19 mouse cellular contexts compared by ENCODE assay signal in genomic region chr2:163248912-163249311, GRCm38 (mm10). TPM values are rescaled to one million over a fixed set of nuclear protein-coding genes. Genes with fewer than 3 reads are reported as not detected.
DNase-seq lines count a peak whose midpoint lies in the region; TF ChIP-seq lines count a peak whose summit lies in the region.
"Had no signal": no experiment of that assay in that cellular context is flagged by ENCODE, and none has a peak within 500 bp of the region (broad histone marks: within the 10 kb centered on the region; RNA-seq: fewer than 3 reads in every experiment).

No protein-coding gene starts in this region.

- no peak for TF ChIP-seq EP300 in heart, adult 2 months (IDR thresholded peaks at IDR 0.05; ENCODE audit: insufficient read depth, low read depth, low read length)

- H3ac ChIP-seq in C2C12 (ENCODE audit: control insufficient read depth, insufficient read length, low read depth) (no peak overlapping the region), myocyte (ENCODE audit: control insufficient read depth, insufficient read length) (no peak overlapping the region)

- no peak for TF ChIP-seq CTCF in C2C12 (IDR thresholded peaks at IDR 0.05; ENCODE audit: control insufficient read depth, insufficient read depth, insufficient read length)
- no peak for TF ChIP-seq CTCF in heart, adult 2 months (IDR thresholded peaks at IDR 0.05)

- intact Hi-C loops in heart, adult 2 months (cut with DNase I), result no loop called here

- H3K27me3 ChIP-seq in C2C12 (ENCODE audit: control insufficient read depth, insufficient read depth, insufficient read length) (no peaks in the 10 kb centered on the region), myocyte (ENCODE audit: control insufficient read depth, insufficient read depth, insufficient read length) (peaks cover 26% of the 10 kb centered on the region)
- H3K27me3 ChIP-seq in heart, adult 2 months (ENCODE audit: control insufficient read depth, insufficient read depth, low read length), result no peaks in the 10 kb centered on the region

- DNase-seq in layer of hippocampus, adult 8-10 months (ENCODE audit: low spot score in 2 of 2), result no peak
- no peak for DNase-seq in heart, adult 2 months
- DNase-seq: adrenal gland, adult 2 months; adrenal gland, adult 8-10 months; adrenal gland, postnatal 10 days; adrenal gland, postnatal 14 days; adrenal gland, postnatal 25 days; adrenal gland, postnatal 36 days; B cell, adult 2 months; cerebellum, adult 11 months; cerebellum, adult 11-12 months; cerebellum, adult 18-20 months; cerebellum, adult 2 months had no signal

- no peaks in the 10 kb centered on the region for H3K79me3 ChIP-seq in C2C12 (ENCODE audit: low read depth)

- WGBS in heart, adult 2 months, result 82% methylated on average over 7 of the region's 7 CpGs

- no peaks in the 10 kb centered on the region for H3K36me3 ChIP-seq in C2C12 (ENCODE audit: control insufficient read depth, insufficient read depth)
- no peaks in the 10 kb centered on the region for H3K36me3 ChIP-seq in myocyte (ENCODE audit: control insufficient read depth, insufficient read depth)
- no peaks in the 10 kb centered on the region for H3K36me3 ChIP-seq in heart, adult 2 months (ENCODE audit: control insufficient read depth, insufficient read depth, low read length)
- H3K36me3 ChIP-seq: G1E had no signal

- no peak overlapping the region for H3K4me3 ChIP-seq in C2C12 (ENCODE audit: insufficient read depth, poor library complexity, severe bottlenecking)
- H3K4me3 ChIP-seq in myocyte, result no peak overlapping the region
- H3K4me3 ChIP-seq in heart, adult 2 months, result no peak overlapping the region

- H3K79me2 ChIP-seq in C2C12 (ENCODE audit: control insufficient read depth, insufficient read depth) (no peaks in the 10 kb centered on the region), myocyte (ENCODE audit: control insufficient read depth, insufficient read depth) (no peaks in the 10 kb centered on the region)
- H3K79me2 ChIP-seq in heart, adult 2 months (replicated peaks; ENCODE audit: control insufficient read depth, insufficient read depth, low read length), result no peaks in the 10 kb centered on the region

- H3K4me1 ChIP-seq in heart, adult 2 months (ENCODE audit: control insufficient read depth, insufficient read depth, low read length), result peaks cover 6% of the 10 kb centered on the region

- H3K9ac ChIP-seq in heart, adult 2 months (ENCODE audit: low read depth, low read length), result no peak overlapping the region

- H3K27ac ChIP-seq in heart, adult 2 months, result no peak overlapping the region

- no peak for TF ChIP-seq POLR2A in myocyte (IDR thresholded peaks at IDR 0.05; ENCODE audit: insufficient read length, low read depth)
- no peak for TF ChIP-seq POLR2A in heart, adult 2 months (IDR thresholded peaks at IDR 0.05; ENCODE audit: insufficient read depth, low read depth, low read length)

- H3K4me2 ChIP-seq in myocyte (ENCODE audit: low read depth), result no peak overlapping the region

TF ChIP-seq in C2C12, 6 proteins besides CTCF, POLR2A, EP300 and RAD21:
- TF ChIP-seq USF1 (IDR thresholded peaks at IDR 0.05; ENCODE audit: low read depth), result no peak
- TF ChIP-seq CEBPB (IDR thresholded peaks at IDR 0.05; ENCODE audit: low read depth), result no peak
- no peak for TF ChIP-seq FOSL1 (IDR thresholded peaks at IDR 0.05; ENCODE audit: insufficient read depth, low read length, poor library complexity, severe bottlenecking)
- peak; percentile 86 for TF ChIP-seq MYOD1 (IDR thresholded peaks at IDR 0.05; ENCODE audit: control insufficient read depth, insufficient read length, low read depth)
- TF ChIP-seq MAX (IDR thresholded peaks at IDR 0.05), result no peak

TF ChIP-seq in myocyte, 11 proteins besides CTCF, POLR2A, EP300 and RAD21:
- TF ChIP-seq USF1 (IDR thresholded peaks at IDR 0.05; ENCODE audit: low read depth) (no peak), MYOG (IDR thresholded peaks at IDR 0.05; ENCODE audit: control insufficient read depth in 1 of 3, insufficient read depth in 1 of 3, insufficient read length in 2 of 3, low read depth in 2 of 3) (peak; percentile 75 to 91 (median 84)), E2F4 (IDR thresholded peaks at IDR 0.05; ENCODE audit: insufficient read depth) (no peak), SRF (IDR thresholded peaks at IDR 0.05; ENCODE audit: control insufficient read depth, insufficient read length, low read depth) (no peak), REST (IDR thresholded peaks at IDR 0.05; ENCODE audit: insufficient read depth, insufficient read length) (no peak), TCF3 (IDR thresholded peaks at IDR 0.05; ENCODE audit: insufficient read length, low read depth) (peak; percentile 90), POLR2AphosphoS2 (IDR thresholded peaks at IDR 0.05; ENCODE audit: insufficient read length, low read depth) (no peak), CEBPB (IDR thresholded peaks at IDR 0.05; ENCODE audit: insufficient read depth, poor library complexity, severe bottlenecking) (no peak), MAX (IDR thresholded peaks at IDR 0.05; ENCODE audit: low read depth) (no peak), MYOD1 (IDR thresholded peaks at IDR 0.05; ENCODE audit: control insufficient read depth in 1 of 3, insufficient read length in 2 of 3, low read depth in 2 of 3) (peak; percentile 48 to 83 (median 77)), TCF12 (IDR thresholded peaks at IDR 0.05; ENCODE audit: insufficient read depth, poor library complexity, severe bottlenecking) (peak; percentile 84)

RNA-seq across cellular contexts. Expression of gene Tox2, which starts 46.0 kb away (rescaled TPM):
- polyA plus RNA-seq in C2C12 (2012; fragmentation: generic; extraction: Trizol) (0.14 TPM), myocyte (2012; fragmentation: generic; extraction: Trizol) (0.05 TPM)
- 10 to 100 TPM; 25.1 to 31.4 (median 26.0) TPM for total RNA-seq in layer of hippocampus, adult 8-10 months (2022)
- 1 to 10 TPM; 1.1 to 1.3 TPM for total RNA-seq in heart, adult 2 months (2021)
- 1.7 and 2.3 TPM in 2 replicates for polyA plus RNA-seq in heart, adult 2 months (2012; rRNA removed)
- total RNA-seq: CH12.LX, G1E, MEL had no signal
- polyA plus RNA-seq: G1E, Patski had no signal
